Mouse (Mus musculus) stomach, postnatal 0 days (tissue): ENCODE measurements around the gene Fxr2.

Experiments used
- CTCF ChIP-seq: IDR thresholded peaks from 2 replicates; pipeline ENCODE4 v1.5.1; 2016; ENCODE audit warnings: antibody characterized with exemption, low read depth, mild to moderate bottlenecking, moderate library complexity
- EP300 ChIP-seq: optimal IDR thresholded peaks from 2 replicates; pipeline ENCODE3; 2016; ENCODE audit warnings: antibody characterized with exemption

DNA sequence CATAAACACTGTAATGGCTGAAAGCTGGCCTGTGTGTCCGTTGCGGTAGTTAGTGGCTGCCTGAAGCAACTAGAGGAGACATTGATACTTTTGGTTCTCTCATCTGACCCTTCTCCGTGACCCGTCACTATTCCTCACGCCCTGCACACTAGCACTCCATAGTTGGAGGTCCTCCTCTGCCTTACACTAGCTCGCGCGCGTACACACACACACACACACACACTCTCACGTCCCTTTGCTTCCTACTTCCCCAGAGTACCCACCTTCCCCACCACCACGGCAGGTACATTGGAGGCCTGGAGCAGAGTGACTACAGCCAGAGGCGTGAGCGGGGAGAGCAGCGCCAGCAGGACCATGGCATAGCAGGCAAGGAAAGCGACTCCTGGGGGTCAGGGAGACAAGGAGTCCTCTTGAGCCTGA, 24.7 kb downstream of the Fxr2 start:
- no peak for TF ChIP-seq CTCF
- TF ChIP-seq EP300 = no peak
